Mouse (Mus musculus) heart, postnatal 0 days (tissue): Measurements from ENCODE around the gene Aldh3a2.
"Not testable (repeated sequence)": the region's sequence is repeated elsewhere in the genome, so short reads cannot be mapped to it uniquely, and the experiment has no call there.

Experiments used
- CTCF ChIP-seq: IDR thresholded peaks from 2 replicates; pipeline ENCODE4 v1.5.1; 2016; ENCODE audit warnings: antibody characterized with exemption, control low read depth, low read depth
- EP300 ChIP-seq: IDR thresholded peaks from 2 replicates; pipeline ENCODE4 v1.6.1; 2016; ENCODE audit warnings: antibody characterized with exemption, low read depth

DNA sequence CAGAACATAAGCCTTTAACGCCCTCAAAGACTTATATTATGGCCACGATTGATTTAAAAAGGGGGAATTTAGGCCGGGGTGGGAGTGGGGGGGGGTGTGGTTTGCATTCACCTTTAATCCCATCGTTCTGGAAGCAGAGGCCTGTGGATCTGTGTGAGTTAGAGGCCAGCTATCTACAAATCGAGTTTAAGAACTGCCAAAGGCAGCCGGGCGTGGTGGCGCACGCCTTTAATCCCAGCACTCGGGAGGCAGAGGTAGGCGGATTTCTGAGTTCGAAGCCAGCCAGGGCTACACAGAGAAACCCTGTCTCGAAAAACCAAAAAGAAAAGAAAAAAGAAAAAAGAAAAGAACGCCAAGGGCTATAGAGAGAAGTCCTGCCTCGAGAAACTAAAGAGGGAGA is 93.8 kb downstream of the Aldh3a2 start:
- TF ChIP-seq CTCF, EP300: not testable (repeated sequence)
